Mouse (Mus musculus) adipocyte (in vitro differentiated cells): ENCODE data around the gene Aftph.

Experiments
- DNase-seq: peaks from one replicate; pipeline ENCODE4 v3.0.0-alpha.2; 2016; ENCODE audit warnings: low spot score

Aftph gene

DNA sequence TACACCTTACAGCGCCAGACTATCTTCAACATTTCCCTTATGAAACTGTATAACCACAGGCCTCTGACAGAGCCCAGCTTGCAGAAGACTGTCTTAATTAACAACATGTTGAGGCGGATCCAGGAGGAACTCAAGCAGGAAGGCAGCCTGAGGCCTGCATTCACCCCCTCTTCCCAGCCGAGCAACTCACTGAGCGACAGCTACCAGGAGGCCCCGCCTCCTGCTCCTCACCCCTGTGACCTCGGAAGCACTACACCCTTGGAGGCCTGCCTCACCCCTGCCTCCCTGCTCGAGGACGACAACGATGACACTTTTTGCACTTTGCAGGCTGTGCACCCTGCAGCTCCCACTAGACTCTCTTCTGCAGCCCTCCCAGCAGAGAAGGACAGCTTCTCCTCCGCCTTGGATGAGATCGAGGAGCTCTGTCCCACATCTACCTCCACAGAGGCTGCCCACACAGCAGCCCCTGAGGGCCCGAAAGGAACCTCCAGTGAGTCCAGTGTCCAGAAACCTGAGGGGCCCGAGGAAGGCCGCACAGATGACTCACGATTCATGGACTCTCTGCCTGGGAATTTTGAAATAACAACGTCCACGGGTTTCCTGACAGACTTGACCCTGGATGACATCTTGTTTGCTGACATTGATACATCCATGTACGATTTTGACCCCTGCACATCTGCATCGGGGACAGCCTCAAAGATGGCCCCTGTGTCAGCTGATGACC, 93.3 kb downstream of the Aftph start:
- DNase-seq: no peak

DNA sequence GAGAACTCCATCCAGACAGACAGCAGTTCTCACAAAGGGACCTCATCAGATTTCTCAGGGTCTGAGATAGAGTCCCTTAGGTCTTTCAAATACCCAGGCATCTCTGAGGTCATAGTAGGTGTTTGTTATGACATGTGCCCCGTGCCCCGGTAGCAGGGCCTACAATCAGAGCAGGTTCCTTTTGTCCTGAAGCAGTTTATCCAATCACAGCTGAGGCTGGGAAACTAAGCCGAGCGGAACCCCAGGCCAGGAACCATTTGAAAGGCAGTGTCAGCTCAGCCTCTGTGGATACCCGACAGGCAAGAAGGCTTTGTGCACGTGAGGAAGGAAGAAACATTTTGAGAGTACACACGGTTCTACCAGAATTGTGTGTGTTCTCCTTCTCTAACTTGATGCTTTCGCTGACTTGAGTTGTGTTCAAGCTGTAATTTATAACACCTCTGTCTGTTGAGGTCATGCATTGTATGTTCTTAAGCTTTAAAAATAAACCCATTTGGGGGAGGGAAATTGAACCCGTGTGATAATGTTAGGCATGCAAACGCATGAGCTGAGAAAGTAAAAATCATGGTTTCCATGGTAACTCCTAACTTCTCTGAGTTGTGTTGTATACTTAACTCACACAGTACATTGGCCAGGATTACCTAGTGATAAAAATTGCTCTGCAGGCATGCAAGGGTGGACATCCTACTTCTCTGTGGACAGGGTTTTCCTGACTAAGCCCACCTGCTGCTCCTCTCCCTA, 94.2 kb downstream of the Aftph start:
- DNase-seq: no peak

DNA sequence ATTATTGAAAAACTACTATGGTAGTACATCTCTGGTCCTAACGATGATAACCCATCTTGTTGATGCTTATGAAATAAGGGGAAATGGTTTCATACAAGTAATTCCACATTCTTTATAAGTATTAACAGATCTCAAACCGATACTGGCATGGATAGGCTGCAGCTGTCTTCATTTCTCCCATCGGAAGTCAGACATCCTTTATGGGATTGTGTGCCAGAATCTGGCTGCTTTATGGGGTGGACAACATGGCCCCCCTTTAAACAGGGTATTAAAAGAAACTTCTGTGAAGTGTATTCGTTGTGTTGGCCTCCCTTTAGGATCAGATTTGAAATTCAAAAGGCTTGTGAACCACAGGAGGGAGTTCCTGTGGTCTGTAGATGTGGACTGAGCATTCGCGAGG, 95.2 kb downstream of the Aftph start:
- no peak for DNase-seq

DNA sequence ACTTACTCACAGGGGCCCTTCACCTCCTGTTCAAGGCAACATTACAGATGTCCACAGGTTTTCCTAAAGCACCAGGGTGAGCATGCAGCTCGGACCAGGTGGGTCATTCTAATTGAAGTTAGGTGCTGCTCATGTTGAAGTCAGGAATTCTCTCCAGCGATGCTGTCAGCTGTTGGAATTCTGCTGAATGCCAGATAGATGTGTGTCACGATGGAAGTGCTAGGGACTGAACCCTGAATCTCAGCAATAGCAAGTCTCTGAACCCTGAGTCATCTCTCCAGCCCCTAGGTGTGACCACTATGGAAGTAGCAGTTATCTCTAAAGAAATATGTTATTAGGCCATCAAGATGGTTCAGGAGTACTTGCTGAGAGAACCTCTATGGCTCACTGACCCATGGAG, 95.9 kb downstream of the Aftph start:
- DNase-seq: no peak

DNA sequence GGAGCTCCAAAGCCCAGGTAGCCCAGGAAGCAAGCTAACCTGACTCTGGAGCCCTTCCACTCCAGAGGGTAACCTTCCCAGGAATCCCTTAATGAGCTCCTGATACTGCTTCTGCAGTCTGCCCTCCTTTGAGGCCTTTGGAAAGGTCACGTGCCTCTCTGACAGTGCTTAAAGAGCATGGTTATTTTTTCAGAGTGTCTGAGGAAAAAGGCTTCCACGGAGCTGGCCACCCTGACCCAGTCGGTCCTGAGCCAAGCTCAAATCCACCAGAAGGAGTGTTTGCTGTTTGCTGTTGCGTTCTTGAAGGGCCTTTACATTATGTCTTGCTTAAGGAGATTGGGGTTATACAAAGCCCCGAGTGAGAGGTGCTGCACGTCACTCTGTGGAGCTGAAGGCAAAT, 96.5 kb downstream of the Aftph start:
- peak; percentile 35 for DNase-seq

DNA sequence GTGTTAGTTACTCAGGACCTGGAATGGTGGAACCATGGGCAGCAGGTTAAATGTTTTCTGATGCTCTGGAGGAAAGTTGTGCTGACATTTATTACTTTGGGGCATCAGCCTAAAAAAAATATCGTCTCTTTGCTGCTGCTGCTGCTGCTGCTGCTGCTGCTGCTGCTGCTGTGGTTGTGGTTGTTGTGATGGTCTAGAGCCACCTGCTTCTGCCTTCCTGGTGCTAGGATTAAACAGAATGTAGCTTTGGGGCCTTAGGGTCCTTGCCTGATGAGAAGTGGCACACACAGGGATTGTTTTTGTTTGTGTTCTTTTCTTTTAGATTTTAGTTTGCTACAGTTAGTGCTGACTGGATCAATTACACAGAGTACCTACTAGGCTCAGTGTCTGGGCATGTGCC, 97.2 kb downstream of the Aftph start:
- DNase-seq: no peak

DNA sequence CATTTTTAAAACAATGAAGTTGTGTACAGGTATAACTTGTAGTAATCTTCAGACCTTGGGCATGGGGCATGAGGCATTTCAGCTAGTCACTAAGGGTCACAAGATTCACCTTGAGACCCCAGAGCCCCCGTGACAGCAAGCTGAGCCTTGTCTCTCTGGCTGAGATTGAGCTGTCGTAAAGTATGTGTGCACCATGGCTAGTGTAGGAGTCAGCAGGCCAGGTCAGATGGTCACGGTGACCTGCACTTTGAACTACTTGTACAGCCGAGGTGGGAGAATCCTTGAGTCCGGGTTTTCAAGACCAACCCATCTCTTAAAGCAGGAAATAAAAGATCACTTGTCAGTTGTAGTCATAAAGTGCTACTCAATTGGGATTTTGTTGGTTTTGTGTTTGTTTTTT, 98.2 kb downstream of the Aftph start:
- no peak for DNase-seq

DNA sequence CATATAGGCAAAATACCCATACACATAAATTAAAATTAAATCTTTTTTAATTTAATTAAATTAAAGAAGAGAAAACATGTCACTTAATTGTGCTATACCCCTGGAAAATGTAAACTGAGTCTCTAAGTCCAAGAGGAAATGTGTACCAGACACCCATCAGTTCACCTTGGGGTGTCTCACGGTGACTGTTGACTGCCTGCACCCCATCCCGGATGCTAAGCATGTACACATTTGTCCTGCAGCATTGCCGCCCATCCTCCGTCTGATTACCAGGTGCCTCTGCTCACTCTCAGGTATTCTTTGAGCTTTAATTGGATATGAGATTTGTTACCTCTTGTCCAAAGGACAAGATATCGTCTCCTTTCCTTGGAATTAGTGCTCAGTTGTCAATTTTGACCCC, 99.1 kb downstream of the Aftph start:
- no peak for DNase-seq

DNA sequence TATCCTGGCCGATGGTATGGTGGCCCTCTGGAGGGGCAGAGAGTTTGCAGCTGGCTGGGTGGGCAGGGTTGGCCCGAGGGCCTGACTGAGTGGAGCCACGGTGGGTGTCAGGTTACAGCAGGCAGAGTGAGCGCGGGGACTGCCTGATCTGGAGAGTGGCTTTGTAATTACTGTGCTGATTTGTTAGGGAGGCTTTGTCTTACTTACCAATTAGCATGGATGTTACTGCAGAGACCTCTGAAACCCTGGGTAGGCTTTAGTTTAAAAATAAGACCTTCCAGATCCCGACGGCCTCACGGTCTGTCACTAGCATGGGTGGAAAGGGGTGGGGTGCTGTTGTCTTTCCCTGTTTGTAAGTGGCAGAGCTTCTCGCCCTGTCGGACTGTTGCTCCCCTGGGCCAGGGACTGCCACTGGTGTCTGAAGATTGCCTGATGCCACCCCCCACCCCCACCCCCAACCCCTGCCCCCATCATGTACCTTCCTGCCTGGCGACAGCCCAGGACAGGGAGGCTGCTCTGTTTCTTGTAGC, 101.4 kb downstream of the Aftph start:
- no peak for DNase-seq

DNA sequence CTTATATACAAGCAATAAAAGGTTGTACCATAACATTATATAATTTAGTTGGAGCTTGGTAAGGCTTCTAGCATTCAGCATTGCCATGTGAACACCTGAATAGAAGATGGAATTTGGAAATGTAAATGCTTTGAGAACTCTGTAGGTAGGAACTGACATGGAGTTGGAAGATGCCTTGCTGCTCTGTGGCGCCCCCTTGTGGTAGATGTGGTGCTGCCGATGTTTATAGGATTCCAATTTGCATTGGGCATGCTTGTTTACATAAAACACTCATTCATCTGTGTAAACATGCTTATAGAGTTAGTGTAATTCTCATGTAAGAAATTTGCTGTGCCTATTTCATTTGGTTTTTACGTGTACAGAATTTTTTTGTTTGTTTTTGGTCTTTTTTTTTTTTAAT, 102.5 kb downstream of the Aftph start:
- peak; percentile 71 for DNase-seq

DNA sequence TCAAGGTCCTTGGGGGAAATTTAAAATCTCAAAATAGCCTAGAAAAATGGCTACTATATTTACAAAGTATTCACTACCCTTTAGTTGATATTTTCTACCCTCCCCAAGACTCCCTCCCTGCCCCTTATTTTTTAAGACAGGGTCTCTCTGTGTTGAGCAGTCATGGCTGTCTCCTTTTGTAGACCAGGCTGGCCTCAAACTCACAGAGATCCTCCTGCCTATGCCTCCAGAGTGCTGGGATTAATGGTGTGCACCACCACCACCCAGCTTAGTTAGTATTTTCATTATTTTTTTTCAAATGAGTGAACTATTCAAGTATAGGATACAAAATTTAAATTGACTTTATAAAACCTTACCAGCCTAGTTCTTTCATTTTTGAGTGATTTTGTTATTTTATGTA, 104.3 kb downstream of the Aftph start:
- no peak for DNase-seq

DNA sequence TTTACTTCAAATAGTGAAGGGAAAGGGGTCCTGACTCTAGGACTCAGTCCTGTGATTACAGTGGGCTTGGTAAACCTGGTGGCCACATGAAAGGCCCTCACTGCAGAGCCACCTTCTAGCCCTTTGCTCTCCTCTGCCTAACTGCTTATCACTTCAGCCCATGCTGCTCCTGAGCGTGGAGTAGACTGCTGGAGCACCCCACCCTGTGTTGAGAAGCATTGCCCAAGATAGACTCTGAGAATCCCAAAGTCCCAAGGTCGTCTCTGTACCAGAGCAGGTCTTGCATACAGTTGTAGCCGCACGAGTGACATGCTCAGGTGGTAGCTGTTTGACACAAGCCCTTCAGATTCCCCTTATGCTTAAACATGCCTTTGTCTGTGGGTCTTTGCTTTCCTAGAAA, 105.3 kb downstream of the Aftph start:
- DNase-seq: no peak

DNA sequence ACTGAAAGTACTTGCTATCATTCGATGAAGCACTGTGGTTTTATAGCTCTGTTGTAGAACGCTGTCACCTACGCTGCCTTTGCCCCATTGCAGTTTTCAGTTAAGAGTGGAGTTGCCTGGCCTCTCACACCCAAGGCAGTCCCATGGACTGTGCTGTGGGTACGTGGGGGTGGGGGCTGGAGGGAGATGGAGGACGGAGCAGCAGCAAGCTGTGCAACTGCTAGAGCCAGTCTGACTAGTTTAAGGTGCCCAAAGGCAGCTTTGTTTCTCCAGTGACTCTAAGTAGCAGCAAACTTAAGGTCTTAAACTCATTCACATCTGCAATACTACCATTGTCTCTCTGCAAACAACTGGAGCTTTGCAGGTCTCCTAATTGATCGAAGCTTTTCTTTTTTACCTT, 105.7 kb downstream of the Aftph start:
- peak; percentile 27 for DNase-seq
